Mouse (Mus musculus): ENCODE measurements around the gene Rtp2.

Gene Rtp2

GRCm38 (mm10) chr16:23890636-23891035, 41.6 kb downstream of the Rtp2 start, which contains the start of gene Sst:
Sst (minus strand) TSS chr16:23890958.
- in situ Hi-C loops (cut with MboI, MseI), result loop anchor here (5.0 kb wide), 1 partner anchor 73 kb away; no protein-coding TSS in a partner anchor

- in situ Hi-C loops (cut with MboI, MseI), result loop anchor here (5.0 kb wide), 1 partner anchor 73 kb away; no protein-coding TSS in a partner anchor
Measured at GRCm38 (mm10) chr16:23890151-23890550, 42.0 kb downstream of the Rtp2 start.

- in situ Hi-C loops (cut with MboI, MseI), result no loop called here
Measured at GRCm38 (mm10) chr16:23887910-23888579, 44.1 kb downstream of the Rtp2 start.

- in situ Hi-C loops (cut with MboI, MseI), result no loop called here
Measured at GRCm38 (mm10) chr16:23885098-23885497, 47.1 kb downstream of the Rtp2 start.

All from T-helper 1 cell (primary cell).